Mouse (Mus musculus): ENCODE data around the gene Gm9837.

DNA sequence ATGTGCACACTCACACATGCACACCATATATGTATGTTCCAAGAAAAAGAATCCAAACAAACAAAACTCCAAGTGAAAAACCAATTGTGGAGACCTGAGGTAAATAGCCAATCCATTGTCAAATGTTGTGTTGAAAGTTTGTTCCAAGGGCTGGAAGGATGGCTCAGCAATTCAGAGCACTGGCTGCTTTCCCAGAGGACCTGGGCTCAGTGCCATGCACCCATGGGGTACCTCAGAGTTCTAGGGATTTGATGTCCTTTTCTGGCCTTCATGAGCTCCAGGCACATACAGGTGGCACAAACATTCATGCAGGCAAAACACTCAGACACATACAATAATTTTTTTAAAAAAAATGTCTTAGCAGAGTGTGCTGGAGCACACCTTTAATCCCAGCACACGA, 21.8 kb downstream of the Gm9837 start:
- no peak for TF ChIP-seq CTCF (IDR thresholded peaks at IDR 0.05)
- no peak for TF ChIP-seq POLR2A (IDR thresholded peaks at IDR 0.05; ENCODE audit: insufficient read depth, low read depth, low read length)
